ENCODE assay signal across 9 mouse cellular contexts in genomic region chr19:16873221-16873861, GRCm38 (mm10). TPM values are rescaled to one million over a fixed set of nuclear protein-coding genes. Genes with fewer than 3 reads are reported as not detected.
A peak's percentile ranks its signal among the peaks of the same experiment; 100 is the strongest.
DNase-seq lines count a peak whose midpoint lies in the region; ATAC-seq and TF ChIP-seq lines count a peak whose summit lies in the region.
"Had no signal": no experiment of that assay in that cellular context is flagged by ENCODE, and none has a peak within 500 bp of the region (broad histone marks: within the 10 kb centered on the region; RNA-seq: fewer than 3 reads in every experiment).

Foxb2 (minus strand) TSS chr19:16873805.

- WGBS in kidney, embryonic 16.5 days = 1% methylated on average over 40 of the region's 40 CpGs
- under 1% methylated on average over 40 of the region's 40 CpGs for WGBS in hindbrain, embryonic 11.5 days
- under 1% methylated on average over 40 of the region's 40 CpGs for WGBS in midbrain, embryonic 13.5 days

- H3K9ac ChIP-seq in kidney, embryonic 16.5 days (replicated peaks; ENCODE audit: low read length) = no peak within 1 kb of the TSS; the same call in 1 of the 2 replicates
- peak within 1 kb of the TSS; percentile 28; the same call in 1 of the 2 replicates for H3K9ac ChIP-seq in hindbrain, embryonic 11.5 days (ENCODE audit: low read depth, low read length)
- peak within 1 kb of the TSS; percentile 62 for H3K9ac ChIP-seq in midbrain, embryonic 13.5 days (replicated peaks)

- no peak within 1 kb of the TSS for H3K27ac ChIP-seq in kidney, embryonic 16.5 days (ENCODE audit: low read length)
- H3K27ac ChIP-seq in hindbrain, embryonic 11.5 days (ENCODE audit: low read depth, low read length) = no peak within 1 kb of the TSS
- H3K27ac ChIP-seq in midbrain, embryonic 13.5 days = no peak within 1 kb of the TSS

- peak within 1 kb of the TSS; percentile 48 for H3K4me3 ChIP-seq in kidney, embryonic 16.5 days (ENCODE audit: low read length)
- peak within 1 kb of the TSS; percentile 43 for H3K4me3 ChIP-seq in hindbrain, embryonic 11.5 days (ENCODE audit: low read depth, low read length)
- peak within 1 kb of the TSS; percentile 52 for H3K4me3 ChIP-seq in midbrain, embryonic 13.5 days (replicated peaks)

- no peak for TF ChIP-seq POLR2A in brain, embryonic 14.5 days (IDR thresholded peaks at IDR 0.05; ENCODE audit: borderline replicate concordance, extremely low read depth, insufficient read depth, insufficient read length, poor library complexity, severe bottlenecking)

- no peak for TF ChIP-seq CTCF in brain, embryonic 14.5 days (IDR thresholded peaks at IDR 0.05; ENCODE audit: borderline replicate concordance, extremely low read depth, insufficient read depth, insufficient read length)

- H3K4me1 ChIP-seq in kidney, embryonic 16.5 days (ENCODE audit: insufficient read depth, low read length) = peaks cover 23% of the 10 kb centered on the region
- H3K4me1 ChIP-seq in hindbrain, embryonic 11.5 days (replicated peaks; ENCODE audit: control insufficient read depth, insufficient read depth, low read length) = peaks cover 11% of the 10 kb centered on the region
- H3K4me1 ChIP-seq in midbrain, embryonic 13.5 days (replicated peaks) = peaks cover 62% of the 10 kb centered on the region

- H3K36me3 ChIP-seq in kidney, embryonic 16.5 days (ENCODE audit: insufficient read depth, low read length) = no peaks in the 10 kb centered on the region
- no peaks in the 10 kb centered on the region for H3K36me3 ChIP-seq in hindbrain, embryonic 11.5 days (ENCODE audit: control insufficient read depth, insufficient read depth, low read length)
- no peaks in the 10 kb centered on the region for H3K36me3 ChIP-seq in midbrain, embryonic 13.5 days

- no peaks in the 10 kb centered on the region for H3K9me3 ChIP-seq in kidney, embryonic 16.5 days (ENCODE audit: low read length)
- H3K9me3 ChIP-seq in hindbrain, embryonic 11.5 days (ENCODE audit: control insufficient read depth, low read length) = no peaks in the 10 kb centered on the region
- H3K9me3 ChIP-seq in midbrain, embryonic 13.5 days = no peaks in the 10 kb centered on the region

- H3K4me2 ChIP-seq in kidney, embryonic 16.5 days (replicated peaks; ENCODE audit: low read depth, low read length) = peak within 1 kb of the TSS; percentile 68
- H3K4me2 ChIP-seq in hindbrain, embryonic 11.5 days (replicated peaks; ENCODE audit: low read depth, low read length) = peak within 1 kb of the TSS; percentile 81
- peak within 1 kb of the TSS; percentile 86 for H3K4me2 ChIP-seq in midbrain, embryonic 13.5 days (replicated peaks)

- ATAC-seq in kidney, embryonic 16.5 days (ENCODE audit: low FRiP score, low TSS enrichment) = 0 out of 2 replicates have a peak, but pooled peaks have one; percentile 6
- ATAC-seq in hindbrain, embryonic 11.5 days (ENCODE audit: low FRiP score) = peak; percentile 6; the same call in 1 of the 2 replicates
- ATAC-seq in midbrain, embryonic 13.5 days = 0 out of 2 replicates have a peak, but pooled peaks have one; percentile 1

- peaks cover 97% of the 10 kb centered on the region for H3K27me3 ChIP-seq in kidney, embryonic 16.5 days (ENCODE audit: insufficient read depth, low read length)
- H3K27me3 ChIP-seq in hindbrain, embryonic 11.5 days (ENCODE audit: control insufficient read depth, insufficient read depth, low read length) = peaks cover 96% of the 10 kb centered on the region
- H3K27me3 ChIP-seq in midbrain, embryonic 13.5 days = peaks cover 99% of the 10 kb centered on the region

- DNase-seq in kidney, adult 8-10 months = no peak
- DNase-seq in brain, embryonic 14.5 days (ENCODE audit: low read depth) = peak; percentile 69
- DNase-seq in hindbrain, embryonic 11.5 days (ENCODE audit: low spot score) = no peak
- DNase-seq in thymus, postnatal 14 days = no peak
- no peak for DNase-seq in urinary bladder, postnatal 36 days (ENCODE audit: low spot score in 2 of 2)
- DNase-seq in spleen, postnatal 14 days (ENCODE audit: low spot score in 2 of 2) = no peak

RNA-seq across cellular contexts. Expression of gene Foxb2, which starts in this region (rescaled TPM):
- polyA plus RNA-seq in kidney, embryonic 16.5 days (2015; fragmentation: Nextera tagmentation; extraction: Ambion mirVana) = not detected in 2 replicates
- 0.54 and 2.1 TPM in 2 replicates for polyA plus RNA-seq in brain, embryonic 14.5 days (2012; rRNA removed)
- polyA plus RNA-seq in hindbrain, embryonic 11.5 days (2014; fragmentation: Nextera tagmentation; extraction: Ambion mirVana) = 0.11 and 0.39 TPM in 2 replicates
- polyA plus RNA-seq in midbrain, embryonic 13.5 days (2015; fragmentation: Nextera tagmentation; extraction: Ambion mirVana) = 0.31 and 0.84 TPM in 2 replicates
- polyA plus RNA-seq: liver, adult 2 months had no signal

Comparison
In these comparisons a context has a peak if more than half of its experiments do, and no peak if none do; other contexts are left out.
1. Peak in ATAC-seq, H3K4me3 ChIP-seq and H3K4me2 ChIP-seq in kidney, embryonic 16.5 days; RNA of the gene not detected or under 1 TPM.
2. Peak in ATAC-seq, H3K4me3 ChIP-seq, H3K9ac ChIP-seq and H3K4me2 ChIP-seq in hindbrain, embryonic 11.5 days; RNA of the gene not detected or under 1 TPM.
3. Peak in ATAC-seq, H3K4me3 ChIP-seq, H3K9ac ChIP-seq and H3K4me2 ChIP-seq in midbrain, embryonic 13.5 days; RNA of the gene not detected or under 1 TPM.